Mouse (Mus musculus) colon, adult 2 months (tissue): Measurements from ENCODE around the gene Ifng. TPM values are rescaled to one million over a fixed set of nuclear protein-coding genes. Genes with fewer than 3 reads are reported as not detected.

Experiments
- polyA plus RNA-seq: library from polyadenylated mRNA; depleted of rRNA; stranded (reverse); fragments of >200 nt; gene quantifications from 2 replicates; pipeline ENCODE4 v1.2.3, GENCODE M21; 2012; rRNA removed

Gene Ifng
- polyA plus RNA-seq = not detected in 2 replicates

GRCm38 (mm10) chr10:118440742-118441240 lies at the start of gene Ifng:
Gene Ifng, plus strand, starts transcription at chr10:118441046.

Other genes starting within 250 kb of the Ifng start
- gene Il22, start 236.1 kb upstream of the Ifng start, polyA plus RNA-seq = not detected in 2 replicates
- not detected in 2 replicates for gene Gm32717, start 200.3 kb upstream of the Ifng start, polyA plus RNA-seq
- not detected in 2 replicates for gene Gm32802, start 182.4 kb upstream of the Ifng start, polyA plus RNA-seq
- gene Iltifb, start 146.0 kb upstream of the Ifng start, polyA plus RNA-seq = not detected in 2 replicates
- gene Gm9040, start 114.1 kb upstream of the Ifng start, polyA plus RNA-seq = not detected in 2 replicates
- not detected in 2 replicates for gene Gm9044, start 108.6 kb upstream of the Ifng start, polyA plus RNA-seq
- gene Gm9045, start 103.2 kb upstream of the Ifng start, polyA plus RNA-seq = not detected in 2 replicates
- gene Gm9046, start 97.8 kb upstream of the Ifng start, polyA plus RNA-seq = not detected in 2 replicates
- gene Gm9048, start 92.4 kb upstream of the Ifng start, polyA plus RNA-seq = not detected in 2 replicates
- not detected in 2 replicates for gene Gm9049, start 86.9 kb upstream of the Ifng start, polyA plus RNA-seq